Mouse (Mus musculus): ENCODE results near the gene Efna1.

DNA sequence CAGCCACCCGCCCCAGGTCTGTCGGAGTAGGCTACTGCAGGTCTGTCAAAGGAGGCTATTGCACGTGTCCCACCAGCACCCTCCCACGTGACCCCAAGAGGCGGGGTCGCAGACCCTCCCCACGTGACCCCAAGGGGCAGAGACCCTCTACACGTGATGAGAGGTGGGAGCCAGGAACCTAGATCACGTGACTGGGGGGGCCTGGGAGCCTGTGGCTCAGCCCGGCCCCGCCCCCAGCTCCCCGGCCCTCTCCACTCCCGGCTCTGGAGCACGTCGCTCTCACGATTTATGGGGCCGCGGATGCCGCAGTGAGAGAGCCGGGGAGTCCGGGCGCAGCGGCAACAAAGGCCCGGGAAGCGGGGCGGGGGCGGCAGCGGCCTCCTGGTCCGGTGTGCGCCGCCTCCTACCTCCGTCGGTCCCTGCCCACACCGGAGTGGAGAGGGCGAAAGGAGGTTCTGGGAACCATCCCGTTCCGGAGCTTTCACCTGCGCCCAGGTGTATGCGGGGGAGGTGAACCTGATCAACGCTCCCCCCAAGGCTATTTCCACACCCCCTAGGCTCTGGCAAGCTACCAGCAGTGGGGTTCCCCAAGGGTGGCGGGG lies 39.7 kb upstream of the Efna1 start:
- no peak for TF ChIP-seq CTCF (IDR thresholded peaks at IDR 0.05; ENCODE audit: extremely low read depth, insufficient read depth, insufficient read length, insufficient replicate concordance)
- no peak for TF ChIP-seq POLR2A (IDR thresholded peaks at IDR 0.05; ENCODE audit: low read depth, low read length)
